23 mouse cellular contexts compared by ENCODE assay signal in genomic region chr5:140604386-140604785, GRCm38 (mm10). TPM values are rescaled to one million over a fixed set of nuclear protein-coding genes. Genes with fewer than 3 reads are reported as not detected.
DNase-seq lines count a peak whose midpoint lies in the region; ATAC-seq and TF ChIP-seq lines count a peak whose summit lies in the region.
"Had no signal": no experiment of that assay in that cellular context is flagged by ENCODE, and none has a peak within 500 bp of the region (broad histone marks: within the 10 kb centered on the region; RNA-seq: fewer than 3 reads in every experiment).

No protein-coding gene starts in this region.

- no peak for ATAC-seq in forebrain, embryonic 12.5 days (ENCODE audit: low FRiP score)
- ATAC-seq in kidney, postnatal 0 days (replicated peaks; ENCODE audit: low FRiP score, low read depth), result no peak
- peak; percentile 48 for ATAC-seq in Patski
- ATAC-seq: forebrain, embryonic 13.5 days; intestine, embryonic 15.5 days had no signal

- in situ Hi-C loops in Patski (cut with MboI; ENCODE audit: low pct_unique_long_range_greater_than_20kb), result no loop called here

- H3K9ac ChIP-seq in forebrain, embryonic 12.5 days, result no peak overlapping the region
- no peak overlapping the region for H3K9ac ChIP-seq in kidney, postnatal 0 days (ENCODE audit: low read depth, low read length)
- H3K9ac ChIP-seq: forebrain, embryonic 13.5 days; hindbrain, embryonic 15.5 days; intestine, embryonic 15.5 days; midbrain, embryonic 12.5 days; neural tube, embryonic 13.5 days had no signal

- CTCF ChIA-PET in Patski (lab: Charles Lee), result interaction anchor here (1.4 kb wide), 1 partner anchor 36 kb away, joined by 4 read pairs; no protein-coding TSS in a partner anchor

- H3K4me1 ChIP-seq in forebrain, embryonic 10.5 days, result peaks cover 70% of the 10 kb centered on the region
- H3K4me1 ChIP-seq in forebrain, embryonic 12.5 days, result peaks cover 49% of the 10 kb centered on the region
- peaks cover 34% of the 10 kb centered on the region for H3K4me1 ChIP-seq in kidney, postnatal 0 days (replicated peaks; ENCODE audit: insufficient read depth, low read length)
- H3K4me1 ChIP-seq in kidney, adult 2 months (ENCODE audit: control insufficient read depth, insufficient read depth, low read length), result no peaks in the 10 kb centered on the region

- no peaks in the 10 kb centered on the region for H3K9me3 ChIP-seq in forebrain, embryonic 10.5 days
- 0 out of 2 replicates have a peak, but pooled peaks cover 3% of the 10 kb centered on the region for H3K9me3 ChIP-seq in forebrain, embryonic 12.5 days
- H3K9me3 ChIP-seq in kidney, postnatal 0 days (replicated peaks; ENCODE audit: low read length), result no peaks in the 10 kb centered on the region
- H3K9me3 ChIP-seq: forebrain, embryonic 13.5 days; hindbrain, embryonic 15.5 days; intestine, embryonic 15.5 days; midbrain, embryonic 12.5 days; neural tube, embryonic 13.5 days had no signal

- H3K27ac ChIP-seq in forebrain, embryonic 10.5 days, result peak overlapping the region; percentile 2; the same call in 1 of the 2 replicates
- no peak overlapping the region for H3K27ac ChIP-seq in forebrain, embryonic 12.5 days
- H3K27ac ChIP-seq in kidney, postnatal 0 days, result no peak overlapping the region
- no peak overlapping the region for H3K27ac ChIP-seq in kidney, adult 2 months (ENCODE audit: insufficient read depth, low read depth, low read length)
- H3K27ac ChIP-seq: forebrain, embryonic 13.5 days; hindbrain, embryonic 15.5 days; intestine, embryonic 15.5 days; layer of hippocampus, adult 2 months; macrophage; midbrain, embryonic 12.5 days; neural tube, embryonic 13.5 days had no signal

- TF ChIP-seq POLR2A in kidney, adult 2 months (IDR thresholded peaks at IDR 0.05; ENCODE audit: low read depth, low read length), result no peak

- no peak for DNase-seq in forebrain, embryonic 10.5 days (ENCODE audit: extremely low spot score, low spot score)
- peak; percentile 81 for DNase-seq in kidney, postnatal 0 days (ENCODE audit: low spot score)
- DNase-seq in kidney, adult 2 months, result no peak
- DNase-seq in 3134 (ENCODE audit: extremely low read depth, insufficient read length, low spot score) (peak; percentile 83), Patski (ENCODE audit: low read depth, low spot score) (no peak)
- DNase-seq in spleen, postnatal 36 days (ENCODE audit: low spot score in 2 of 2), result no peak
- DNase-seq: cerebellum, adult 18-20 months; cerebellum, postnatal 25 days; embryo, embryonic 11 days; gastrocnemius, postnatal 10 days; heart, adult 18-20 months; right cerebral cortex, adult 18-20 months; thymus, postnatal 36 days had no signal

- peaks cover 52% of the 10 kb centered on the region for H3K27me3 ChIP-seq in forebrain, embryonic 10.5 days (ENCODE audit: poor library complexity, severe bottlenecking)
- peaks cover 28% of the 10 kb centered on the region for H3K27me3 ChIP-seq in forebrain, embryonic 12.5 days
- no peaks in the 10 kb centered on the region for H3K27me3 ChIP-seq in kidney, postnatal 0 days (ENCODE audit: insufficient read depth, low read length)
- H3K27me3 ChIP-seq in kidney, adult 2 months (replicated peaks; ENCODE audit: control insufficient read depth, insufficient read depth, low read length), result no peaks in the 10 kb centered on the region
- H3K27me3 ChIP-seq in Patski, result no peaks in the 10 kb centered on the region

- TF ChIP-seq CTCF in kidney, postnatal 0 days (IDR thresholded peaks at IDR 0.05; ENCODE audit: low read depth), result peak; percentile 27; the same call in 1 of the 2 replicates
- TF ChIP-seq CTCF in kidney, adult 2 months (conservative IDR thresholded peaks at IDR 0.05; ENCODE audit: insufficient read depth, insufficient read length, low read depth, low read length), result no peak
- no peak for TF ChIP-seq CTCF in Patski (IDR thresholded peaks at IDR 0.05)

- no peak overlapping the region for H3K4me2 ChIP-seq in forebrain, embryonic 12.5 days
- H3K4me2 ChIP-seq in kidney, postnatal 0 days (ENCODE audit: low read length), result no peak overlapping the region
- H3K4me2 ChIP-seq: forebrain, embryonic 13.5 days; hindbrain, embryonic 15.5 days; intestine, embryonic 15.5 days; midbrain, embryonic 12.5 days had no signal

- POLR2A ChIA-PET in Patski (lab: Charles Lee), result interaction anchor here (0.8 kb wide), 1 partner anchor 38 kb away, joined by 3 read pairs; no protein-coding TSS in a partner anchor

- H3K4me3 ChIP-seq in forebrain, embryonic 10.5 days, result no peak overlapping the region
- no peak overlapping the region for H3K4me3 ChIP-seq in forebrain, embryonic 12.5 days (replicated peaks)
- no peak overlapping the region for H3K4me3 ChIP-seq in kidney, postnatal 0 days (replicated peaks; ENCODE audit: low read depth, low read length)
- H3K4me3 ChIP-seq in kidney, adult 2 months (ENCODE audit: insufficient read depth, low read depth, low read length), result no peak overlapping the region
- H3K4me3 ChIP-seq: forebrain, embryonic 13.5 days; hindbrain, embryonic 15.5 days; intestine, embryonic 15.5 days; layer of hippocampus, adult 2 months; midbrain, embryonic 12.5 days; neural tube, embryonic 13.5 days had no signal

- 81% methylated on average over 8 of the region's 8 CpGs for WGBS in forebrain, embryonic 10.5 days
- 89% methylated on average over 8 of the region's 8 CpGs for WGBS in forebrain, embryonic 12.5 days
- 34% methylated on average over 8 of the region's 8 CpGs for WGBS in kidney, postnatal 0 days
- 39% methylated on average over 8 of the region's 8 CpGs for WGBS in kidney, adult 2 months

- no peaks in the 10 kb centered on the region for H3K36me3 ChIP-seq in forebrain, embryonic 10.5 days (replicated peaks)
- no peaks in the 10 kb centered on the region for H3K36me3 ChIP-seq in forebrain, embryonic 12.5 days (replicated peaks)
- no peaks in the 10 kb centered on the region for H3K36me3 ChIP-seq in kidney, postnatal 0 days (ENCODE audit: insufficient read depth, low read length)
- no peaks in the 10 kb centered on the region for H3K36me3 ChIP-seq in kidney, adult 2 months (ENCODE audit: control insufficient read depth, insufficient read depth, low read length)
- H3K36me3 ChIP-seq: hindbrain, embryonic 15.5 days; intestine, embryonic 15.5 days; midbrain, embryonic 12.5 days; neural tube, embryonic 13.5 days had no signal

RNA-seq across cellular contexts. Expression of gene Lfng, which starts 2.7 kb away (rescaled TPM):
- 33.1 and 33.3 TPM in 2 replicates for polyA plus RNA-seq in forebrain, embryonic 10.5 days (2016; fragmentation: Nextera tagmentation; extraction: Ambion mirVana)
- 30.9 and 32.8 TPM in 2 replicates for polyA plus RNA-seq in forebrain, embryonic 12.5 days (2016; fragmentation: Nextera tagmentation; extraction: Ambion mirVana)
- polyA plus RNA-seq in kidney, postnatal 0 days (2015; fragmentation: Nextera tagmentation; extraction: Ambion mirVana), result 28.8 and 33.4 TPM in 2 replicates
- polyA plus RNA-seq in kidney, adult 2 months (2012; rRNA removed), result 37.8 and 43.3 TPM in 2 replicates
- 56.0 TPM for polyA plus RNA-seq in Patski (2021)

RNA-seq across cellular contexts. Expression of gene Grifin, which starts 39.5 kb away (rescaled TPM):
- not detected in 2 replicates for polyA plus RNA-seq in forebrain, embryonic 10.5 days (2016; fragmentation: Nextera tagmentation; extraction: Ambion mirVana)
- polyA plus RNA-seq in forebrain, embryonic 12.5 days (2016; fragmentation: Nextera tagmentation; extraction: Ambion mirVana), result not detected in 2 replicates
- polyA plus RNA-seq in kidney, postnatal 0 days (2015; fragmentation: Nextera tagmentation; extraction: Ambion mirVana), result not detected in 2 replicates
- not detected in 2 replicates for polyA plus RNA-seq in kidney, adult 2 months (2012; rRNA removed)
- 1.4 TPM for polyA plus RNA-seq in Patski (2021)
- polyA plus RNA-seq: hindbrain, embryonic 15.5 days; kidney, embryonic 14.5 days; macrophage; midbrain, embryonic 12.5 days; neural tube, embryonic 13.5 days; small intestine, adult 2 months had no signal

RNA-seq across cellular contexts. Expression of gene Ttyh3, which starts 44.4 kb away (rescaled TPM):
- polyA plus RNA-seq in forebrain, embryonic 10.5 days (2016; fragmentation: Nextera tagmentation; extraction: Ambion mirVana), result 31.6 and 35.7 TPM in 2 replicates
- polyA plus RNA-seq in forebrain, embryonic 12.5 days (2016; fragmentation: Nextera tagmentation; extraction: Ambion mirVana), result 84.5 and 88.0 TPM in 2 replicates
- polyA plus RNA-seq in kidney, postnatal 0 days (2015; fragmentation: Nextera tagmentation; extraction: Ambion mirVana), result 21.7 and 25.3 TPM in 2 replicates
- polyA plus RNA-seq in kidney, adult 2 months (2012; rRNA removed), result 33.5 and 35.6 TPM in 2 replicates
- 95.0 TPM for polyA plus RNA-seq in Patski (2021)

Comparison
In these comparisons a context has a peak if more than half of its experiments do, and no peak if none do; other contexts are left out.
1. DNase-seq: peak in kidney, postnatal 0 days (single experiment) and 3134 (single experiment); none in forebrain, embryonic 10.5 days (single experiment), kidney, adult 2 months (single experiment), Patski (single experiment) and spleen, postnatal 36 days (0 of 2).